Mouse (Mus musculus): Measurements from ENCODE around the gene Egln1.

Gene Egln1

DNA sequence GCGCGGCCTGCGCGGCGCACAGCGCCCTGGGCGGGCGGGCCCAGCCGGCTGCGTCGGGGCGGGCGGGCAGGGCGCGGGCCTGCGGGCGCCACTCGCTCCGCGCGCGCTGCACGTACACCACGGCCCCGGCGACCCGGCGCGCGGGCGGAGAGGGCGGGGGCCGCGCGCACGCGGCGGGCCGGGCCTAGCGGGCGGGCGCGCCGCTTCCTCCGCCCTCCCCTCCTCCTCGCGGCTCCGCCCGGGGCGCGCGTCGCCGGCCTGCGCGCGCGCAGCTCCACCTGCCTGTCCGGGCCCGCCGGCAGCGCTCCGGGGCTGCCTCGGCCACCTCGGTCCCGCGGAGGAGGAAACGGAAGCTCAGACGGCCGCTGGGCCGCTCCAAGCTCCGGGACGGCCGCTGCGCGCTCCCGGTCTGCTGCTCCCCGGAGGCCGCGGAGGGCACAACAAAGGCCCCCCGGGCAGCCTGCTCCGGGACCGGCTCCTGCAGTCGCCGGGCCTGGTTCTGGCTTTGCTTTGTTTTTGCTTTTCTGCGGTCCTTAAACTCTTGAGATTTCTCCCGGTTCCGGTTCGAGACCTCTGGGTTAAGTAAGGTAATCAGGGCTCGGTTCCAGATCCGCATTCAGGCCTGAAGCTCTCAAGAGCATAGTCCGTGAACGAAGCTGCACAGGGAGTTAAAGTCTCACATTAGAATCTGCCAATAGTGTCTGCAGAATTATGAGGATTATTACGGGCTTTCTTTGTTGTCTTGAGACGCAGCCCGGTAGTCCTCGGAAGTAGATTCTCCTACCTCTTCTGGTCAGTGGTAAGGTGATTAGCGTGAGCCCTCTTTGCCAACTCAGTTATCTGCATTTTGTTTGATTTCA, at the start of gene Egln1:
Egln1 (minus strand) TSS at position 116 of the 860 bp plus-strand sequence.
- peak; percentile 76 for DNase-seq (ENCODE audit: low read depth, low spot score)

DNA sequence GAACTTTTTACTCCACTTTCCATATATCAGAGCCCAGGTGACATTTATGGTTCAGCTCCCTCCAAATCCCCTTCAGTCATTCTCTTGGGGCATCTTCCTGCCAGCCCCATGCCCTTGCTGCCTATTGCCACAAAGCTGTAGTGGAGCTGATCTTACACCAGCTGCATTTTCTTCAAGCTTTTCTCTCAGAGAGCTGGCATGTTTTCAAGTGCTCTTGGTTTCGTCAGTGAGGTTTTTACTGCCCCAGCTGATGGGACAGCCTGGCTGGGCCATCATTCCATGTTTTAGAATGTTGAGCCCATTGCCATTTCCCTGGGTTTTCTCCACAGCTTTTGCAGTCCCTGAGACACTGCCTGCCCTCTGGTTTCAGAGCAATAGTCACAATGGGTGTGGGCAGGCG, 46.7 kb upstream of the Egln1 start:
- DNase-seq (ENCODE audit: low read depth, low spot score), result no peak

DNA sequence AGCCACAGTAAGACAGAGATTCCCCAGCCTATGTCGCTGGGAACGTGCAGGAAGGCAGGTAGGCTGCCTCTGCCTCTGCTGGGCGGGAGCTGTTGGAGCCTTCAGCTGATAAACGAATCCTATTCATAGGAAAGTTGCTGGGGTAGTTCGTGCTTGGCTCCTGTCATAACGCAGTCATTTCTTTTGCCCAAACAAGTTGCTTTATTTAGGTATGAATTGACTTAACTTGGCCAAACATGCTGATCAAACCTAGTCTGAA, 42.5 kb upstream of the Egln1 start:
- no peak for DNase-seq (ENCODE audit: low read depth, low spot score)

DNA sequence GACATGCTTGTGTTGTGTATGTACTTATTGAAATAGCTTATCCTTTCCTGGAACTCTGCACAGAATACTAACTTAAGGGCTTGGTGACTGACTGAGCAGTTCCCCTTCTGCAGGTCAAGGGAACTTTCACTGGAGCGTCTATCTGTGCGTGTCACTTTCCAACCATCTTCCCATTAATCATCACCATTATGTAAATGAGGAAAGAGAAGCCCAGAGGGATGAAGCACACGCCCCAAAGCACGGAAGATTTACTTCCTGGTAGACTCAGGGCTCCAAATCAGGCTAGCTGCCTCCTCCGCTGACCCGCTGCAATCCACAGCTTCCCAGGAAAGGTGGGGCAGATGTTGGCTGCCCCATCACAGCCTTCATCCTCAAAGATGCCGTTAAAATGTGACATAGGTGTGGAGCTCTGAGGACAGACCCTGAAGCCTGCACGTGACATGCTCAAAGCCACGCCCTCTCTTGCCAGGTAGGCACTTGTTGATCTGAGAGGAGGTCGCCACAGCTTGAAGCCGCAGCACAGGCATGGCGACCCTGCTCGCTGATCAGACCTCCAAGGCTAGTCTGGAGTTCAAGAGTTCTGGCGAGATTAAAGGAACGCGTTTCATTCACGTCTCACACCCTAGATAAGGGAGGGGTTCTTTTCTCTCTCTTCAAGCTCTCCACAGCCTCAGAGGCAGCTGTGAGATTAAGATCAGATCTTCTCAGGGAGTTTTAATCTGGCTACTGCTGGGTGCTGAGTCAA, 42.0 kb upstream of the Egln1 start:
- no peak for DNase-seq (ENCODE audit: low read depth, low spot score)

DNA sequence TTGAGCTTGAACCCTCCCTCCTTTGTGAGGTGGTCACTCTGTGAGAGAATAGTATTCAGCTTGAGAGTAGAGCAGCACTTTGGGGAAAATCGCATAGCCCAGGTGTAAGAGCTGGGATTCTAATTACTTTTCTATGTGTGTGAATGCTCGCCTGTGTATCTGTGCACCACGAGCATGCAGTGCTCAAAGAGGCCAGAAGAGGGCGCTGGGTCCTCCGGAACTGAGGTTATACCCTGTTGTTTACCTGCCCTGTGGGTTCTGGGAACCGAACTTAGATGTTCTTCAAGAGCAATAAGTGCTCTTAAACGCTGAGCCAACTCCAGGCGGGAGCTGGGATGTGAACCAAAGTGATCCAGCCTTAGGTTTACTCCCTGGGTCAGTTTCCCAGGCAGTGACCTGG, 31.7 kb upstream of the Egln1 start:
- DNase-seq (ENCODE audit: low read depth, low spot score), result no peak

DNA sequence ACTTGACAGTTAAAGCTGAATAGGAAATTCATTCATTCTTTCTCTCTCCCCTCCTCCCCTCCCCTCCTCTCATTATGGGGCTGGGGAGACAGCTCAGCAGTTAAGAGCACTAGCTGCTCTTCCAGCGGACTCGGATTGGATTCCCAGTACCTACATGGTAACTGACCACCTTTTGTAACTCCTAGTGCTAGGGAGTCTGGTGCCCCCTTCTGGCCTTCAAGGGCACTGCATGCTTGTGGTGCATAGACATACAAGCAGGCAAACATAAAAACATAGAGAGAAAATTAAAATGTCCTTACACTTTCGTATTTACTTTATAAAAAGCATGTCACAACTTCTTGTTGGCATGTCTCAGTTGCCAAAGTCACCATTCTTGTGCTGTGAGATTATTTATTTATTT, 30.9 kb upstream of the Egln1 start:
- DNase-seq (ENCODE audit: low read depth, low spot score), result no peak

DNA sequence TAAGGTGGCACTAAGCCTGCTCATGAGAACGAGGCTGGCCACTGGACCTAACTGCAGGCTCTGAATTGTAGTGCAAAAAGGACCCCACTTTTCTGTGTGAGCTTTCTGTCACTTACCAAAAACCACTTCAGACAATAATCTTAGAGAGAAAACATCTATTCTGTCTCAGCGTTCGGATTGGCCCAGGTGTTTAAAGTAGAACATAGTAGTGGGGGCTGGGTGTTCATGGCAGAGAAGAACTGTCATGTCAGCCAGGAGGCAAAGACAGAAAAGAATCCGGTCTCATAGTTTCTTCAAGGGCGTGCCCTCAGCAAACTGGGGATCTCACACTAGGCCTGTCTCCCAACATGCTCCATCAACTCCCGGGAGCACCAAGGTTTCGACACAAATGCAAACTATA, 28.9 kb upstream of the Egln1 start:
- no peak for DNase-seq (ENCODE audit: low read depth, low spot score)

DNA sequence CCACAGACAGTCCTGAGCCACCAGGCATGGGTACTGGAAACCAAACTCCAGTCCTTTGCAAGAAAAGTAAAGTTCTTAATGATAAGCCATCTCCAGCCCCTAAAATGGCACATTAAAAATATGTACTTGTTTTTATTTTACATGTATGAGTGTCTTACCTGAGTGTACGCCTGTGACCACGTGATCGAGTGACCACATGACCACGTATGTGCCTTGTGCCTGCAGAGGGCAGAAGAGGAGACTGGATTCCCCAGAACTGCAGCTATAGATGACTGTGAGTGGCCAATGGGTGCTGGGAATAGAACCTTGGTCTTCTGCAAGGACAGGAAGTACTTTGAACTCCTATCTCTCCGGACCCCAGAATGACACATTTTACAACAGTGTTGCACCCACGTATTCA, 27.1 kb upstream of the Egln1 start:
- DNase-seq (ENCODE audit: low read depth, low spot score), result no peak

DNA sequence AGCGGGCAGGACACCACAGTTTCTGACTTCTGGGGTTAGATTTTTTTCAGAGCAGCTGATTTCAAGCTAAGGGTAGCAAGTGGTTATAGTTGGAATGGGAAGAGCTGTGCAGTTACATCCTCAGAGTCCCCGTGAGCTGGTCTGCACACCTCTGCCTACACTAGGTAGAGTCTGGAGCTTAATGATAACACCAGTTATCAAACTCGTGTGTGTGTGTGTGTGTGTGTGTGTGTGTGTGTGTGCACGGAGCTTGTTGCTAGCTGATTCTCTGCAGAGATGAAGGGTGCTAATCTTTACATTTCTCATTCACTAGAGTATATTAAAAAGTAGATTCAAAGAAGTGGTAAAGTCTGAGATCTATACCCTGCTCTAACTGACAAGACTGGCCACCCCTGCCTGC, 25.1 kb upstream of the Egln1 start:
- no peak for DNase-seq (ENCODE audit: low read depth, low spot score)

DNA sequence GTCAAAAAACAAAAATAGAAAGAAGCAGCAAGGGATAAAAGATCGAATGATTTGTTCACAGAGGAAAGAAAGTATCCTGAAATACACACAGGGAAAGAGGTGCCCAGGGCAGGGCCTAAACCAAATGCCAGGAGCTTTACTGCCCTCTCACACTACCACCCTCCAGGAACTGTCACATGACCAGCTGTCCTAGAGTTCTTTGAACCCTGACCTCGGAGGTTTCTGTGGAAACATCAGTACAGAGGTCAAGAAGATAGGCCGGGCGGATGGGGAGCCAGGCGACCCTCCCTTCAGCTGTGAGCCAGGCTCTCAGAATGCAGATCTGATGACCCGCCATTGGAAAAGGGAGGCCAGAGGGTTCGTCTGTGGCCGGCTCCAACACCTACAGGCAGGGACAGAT, 24.1 kb upstream of the Egln1 start:
- DNase-seq (ENCODE audit: low read depth, low spot score), result no peak

DNA sequence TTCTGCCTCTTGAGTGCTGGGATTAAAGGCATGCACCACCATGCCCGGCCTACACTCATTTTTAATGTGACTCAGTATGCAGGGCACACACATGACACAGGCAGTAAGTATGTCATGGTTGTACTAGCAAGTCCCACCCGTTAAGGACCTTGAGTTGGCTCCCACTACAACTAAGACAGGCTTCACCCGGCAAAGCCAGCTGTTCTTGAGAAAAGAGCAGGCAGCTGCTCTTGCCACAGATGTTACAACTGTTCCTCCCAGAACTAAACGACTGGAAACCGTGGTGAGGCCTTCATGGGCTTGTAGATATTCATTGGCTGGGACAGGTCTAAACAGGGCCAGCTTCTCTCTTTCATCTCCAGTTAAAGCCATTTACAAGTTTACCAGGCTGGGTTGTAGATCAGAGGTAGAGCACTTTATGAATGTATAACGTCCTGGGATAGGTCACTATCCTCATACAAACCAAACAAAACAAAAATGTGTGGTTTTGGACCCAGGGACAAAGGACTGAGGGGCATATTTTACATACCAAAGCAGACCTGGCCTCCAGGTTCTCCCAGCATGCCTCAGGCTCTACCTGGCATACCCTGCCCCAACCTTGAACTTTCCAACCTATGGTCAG, 21.3 kb upstream of the Egln1 start:
- no peak for DNase-seq (ENCODE audit: low read depth, low spot score)

DNA sequence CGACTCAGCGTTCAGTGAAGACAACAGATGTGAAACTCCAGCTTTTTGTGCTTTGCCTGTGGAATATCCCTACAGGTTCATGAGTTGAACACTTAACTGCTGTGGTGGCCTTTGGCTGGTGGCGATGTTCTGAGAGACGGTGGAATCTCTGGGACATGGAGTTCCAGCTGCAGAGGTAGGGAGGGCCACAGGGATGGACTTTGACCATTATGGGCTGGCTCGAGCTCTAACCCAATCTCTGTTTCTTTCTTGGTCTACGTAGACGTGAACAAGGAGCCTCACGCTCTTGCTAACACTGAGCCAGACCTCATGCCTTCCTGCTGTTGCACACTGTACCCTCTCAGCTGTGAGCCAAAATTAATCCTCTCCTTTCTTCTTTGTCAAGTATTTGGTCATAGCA, 15.8 kb upstream of the Egln1 start:
- no peak for DNase-seq (ENCODE audit: low read depth, low spot score)

DNA sequence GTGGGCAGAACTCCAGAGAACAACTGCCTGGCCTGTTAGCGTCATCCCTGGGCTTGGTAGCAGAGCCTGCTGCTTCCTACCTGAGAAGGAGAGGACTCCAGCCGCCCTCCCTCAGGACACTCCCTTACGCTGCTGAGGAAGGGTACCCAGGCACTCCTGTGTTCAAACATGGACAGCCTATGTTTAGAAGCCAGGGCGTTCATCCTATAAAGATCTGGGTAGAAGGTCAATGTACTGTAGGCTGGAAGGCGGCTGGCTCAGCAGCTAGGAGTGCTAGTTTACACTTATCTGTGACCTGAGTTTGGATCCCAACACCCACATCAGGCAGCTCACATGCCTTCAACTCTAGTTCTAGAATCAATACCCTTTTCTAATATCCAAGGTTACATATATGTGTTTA, 14.1 kb upstream of the Egln1 start:
- no peak for DNase-seq (ENCODE audit: low read depth, low spot score)

DNA sequence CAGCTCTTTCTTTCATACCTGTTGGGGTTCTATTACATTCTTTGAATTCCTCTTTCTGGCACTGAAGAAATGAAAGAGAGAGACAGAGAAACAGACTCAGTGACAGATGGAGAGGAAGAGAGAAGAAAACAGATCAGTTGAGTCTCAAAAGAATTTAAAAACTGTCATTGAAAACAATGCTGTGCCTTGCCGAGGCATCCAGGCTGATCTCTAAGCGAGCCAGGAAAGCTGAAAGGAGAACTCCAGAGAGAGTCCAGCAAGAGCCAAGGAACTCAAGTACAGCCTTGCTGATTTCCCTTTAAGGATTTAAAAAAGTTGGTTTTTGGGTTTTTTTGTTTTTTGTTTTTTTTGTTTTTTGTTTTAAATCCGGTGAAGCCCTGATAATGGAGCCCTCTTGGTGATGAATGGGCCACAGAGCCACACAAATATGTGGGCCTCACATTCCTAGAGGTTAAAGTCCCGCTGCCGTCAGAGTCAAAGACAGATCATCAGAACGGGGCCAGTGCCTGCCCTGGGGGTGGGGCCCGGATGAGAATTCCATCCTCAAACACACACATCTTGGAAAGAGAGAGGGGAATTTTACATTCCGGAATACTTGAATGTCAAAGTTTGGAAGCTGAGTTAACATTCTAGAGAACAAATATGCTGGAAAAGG, 11.2 kb upstream of the Egln1 start:
- DNase-seq (ENCODE audit: low read depth, low spot score), result no peak

DNA sequence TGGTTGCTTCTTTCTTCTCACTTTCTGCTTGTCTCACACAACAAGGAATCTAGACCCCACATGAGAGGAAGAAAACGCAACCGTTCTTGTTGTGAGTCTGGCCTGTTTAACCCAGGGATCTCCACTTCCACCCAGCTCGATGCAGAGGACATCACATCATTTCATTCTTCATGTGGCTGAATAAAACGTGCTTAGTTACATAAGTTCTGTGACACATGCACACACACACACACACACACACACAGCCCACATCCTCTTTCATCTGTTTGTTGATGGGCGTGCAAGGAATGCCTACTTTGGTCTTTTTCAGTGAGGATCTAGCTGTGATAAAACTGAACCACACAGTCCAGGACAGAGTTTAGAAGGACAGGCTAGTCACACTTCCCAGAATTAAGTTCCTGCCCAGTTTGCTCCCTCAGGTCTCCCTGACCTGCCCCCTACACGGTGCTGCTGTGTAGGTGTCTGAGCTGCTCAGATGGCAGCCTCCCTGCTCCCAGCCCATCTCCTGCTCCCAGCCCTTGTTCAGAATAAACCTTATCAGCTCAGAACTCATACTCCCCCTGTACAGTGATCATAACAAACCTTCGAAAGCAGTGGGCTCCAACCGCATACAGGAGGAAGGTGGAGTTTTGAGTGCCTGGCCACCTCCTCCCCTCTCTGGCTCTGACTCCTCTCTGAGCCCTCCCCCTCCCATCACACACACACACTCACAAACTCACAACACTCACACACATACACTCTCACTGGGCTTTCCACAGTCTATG, 10.5 kb upstream of the Egln1 start:
- DNase-seq (ENCODE audit: low read depth, low spot score), result no peak

DNA sequence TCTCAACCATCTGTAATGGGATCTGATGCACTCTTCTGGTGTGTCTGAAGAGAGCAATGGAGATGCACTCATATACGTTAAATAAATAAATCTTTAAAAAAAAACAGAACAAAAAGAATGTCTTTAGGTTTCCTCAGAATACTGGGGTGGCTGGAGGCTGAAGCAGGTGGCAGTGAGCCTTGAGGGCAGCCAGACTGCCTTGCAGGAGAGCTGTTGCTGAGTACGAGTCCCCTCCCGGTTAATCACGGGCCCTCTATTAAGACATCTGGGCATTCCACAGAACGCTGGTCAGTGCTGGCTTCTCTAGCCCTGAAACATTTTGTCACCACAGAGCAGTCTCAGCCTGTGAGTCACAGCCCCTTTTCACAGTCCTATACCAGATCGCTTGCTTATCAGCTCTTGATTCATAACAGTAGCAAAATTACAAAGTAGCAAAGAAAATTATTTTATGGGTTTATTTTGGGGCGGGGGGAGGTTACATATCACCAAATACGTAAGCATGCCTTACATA, 5.5 kb upstream of the Egln1 start:
- DNase-seq (ENCODE audit: low read depth, low spot score), result no peak

DNA sequence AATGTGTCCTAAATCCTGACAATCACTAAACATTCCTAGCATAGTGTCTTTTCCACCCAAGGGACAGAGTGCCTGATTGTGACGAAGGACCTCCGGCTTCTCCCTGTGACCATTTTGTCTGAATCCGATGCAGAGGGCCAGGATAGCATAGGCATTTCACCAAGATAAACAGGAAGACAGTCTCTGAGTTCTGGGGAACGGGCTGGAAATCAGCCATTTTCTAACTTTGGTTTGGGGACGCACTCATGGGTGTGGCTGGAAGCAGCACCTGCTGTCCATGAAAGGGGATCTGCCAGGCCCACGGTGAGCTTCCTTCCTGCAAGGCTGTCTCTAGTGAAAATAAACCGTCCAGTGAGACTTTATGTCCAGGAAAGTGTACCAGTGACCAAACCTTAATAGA, 4.1 kb upstream of the Egln1 start:
- DNase-seq (ENCODE audit: low read depth, low spot score), result no peak

DNA sequence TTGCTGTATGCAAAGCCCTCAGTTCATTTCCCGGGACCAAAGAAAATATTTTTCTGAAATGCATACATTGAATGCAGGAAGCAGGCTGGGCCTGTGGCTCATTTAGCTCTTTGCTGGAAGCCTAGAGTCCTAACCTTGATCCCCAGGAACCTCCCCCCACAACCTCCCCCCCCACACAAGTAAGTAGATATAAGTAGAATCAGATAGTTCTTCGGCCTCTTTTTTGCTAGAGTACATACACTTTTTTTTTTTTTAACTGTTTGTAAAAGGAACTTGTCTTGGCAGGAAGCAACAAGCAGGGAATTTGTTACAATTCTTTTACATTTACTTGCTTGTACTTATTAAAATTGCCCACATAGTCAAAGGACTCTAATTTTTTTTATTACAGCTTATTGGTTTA, 1.7 kb upstream of the Egln1 start:
- DNase-seq (ENCODE audit: low read depth, low spot score), result no peak

DNA sequence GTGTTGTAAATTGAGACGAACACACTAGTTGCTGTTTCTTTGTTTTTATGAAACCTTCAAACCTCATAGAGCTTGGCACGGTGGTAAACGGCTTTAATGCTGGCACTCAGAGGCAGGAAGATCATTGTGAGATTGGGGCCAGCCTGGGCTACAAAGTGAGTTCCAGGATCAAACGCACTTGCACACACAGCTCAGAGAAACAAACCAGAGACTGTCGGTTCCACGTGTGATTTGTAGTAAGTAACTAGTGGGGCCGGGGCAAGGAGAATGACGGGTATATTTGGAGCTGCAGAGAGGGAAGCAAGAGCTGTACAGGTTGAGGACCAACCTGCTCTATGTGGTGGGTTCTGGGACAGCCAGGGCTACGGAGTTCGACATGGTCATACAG, 939 bp upstream of the Egln1 start:
- no peak for DNase-seq (ENCODE audit: low read depth, low spot score)

DNA sequence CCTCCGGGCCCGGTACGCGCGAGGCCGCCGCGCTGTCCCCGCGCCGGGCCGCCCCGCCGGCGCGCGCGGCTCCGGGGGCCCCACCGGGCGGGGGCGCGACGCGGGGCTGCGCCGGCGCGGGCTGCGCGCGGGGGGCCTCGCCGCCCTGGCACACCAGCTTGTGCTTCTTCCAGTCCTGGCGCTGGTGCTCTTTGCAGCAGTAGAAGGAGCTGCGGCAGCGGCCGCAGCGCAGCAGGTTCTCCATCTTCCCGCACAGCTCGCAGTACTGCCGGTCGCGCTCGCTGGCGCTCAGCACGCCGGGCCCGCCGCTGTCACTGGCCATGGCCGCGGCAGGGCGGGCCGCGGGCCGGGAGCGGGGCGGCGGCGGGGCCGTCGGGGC, 402 bp downstream of the Egln1 start:
- no peak for DNase-seq (ENCODE audit: low read depth, low spot score)

DNA sequence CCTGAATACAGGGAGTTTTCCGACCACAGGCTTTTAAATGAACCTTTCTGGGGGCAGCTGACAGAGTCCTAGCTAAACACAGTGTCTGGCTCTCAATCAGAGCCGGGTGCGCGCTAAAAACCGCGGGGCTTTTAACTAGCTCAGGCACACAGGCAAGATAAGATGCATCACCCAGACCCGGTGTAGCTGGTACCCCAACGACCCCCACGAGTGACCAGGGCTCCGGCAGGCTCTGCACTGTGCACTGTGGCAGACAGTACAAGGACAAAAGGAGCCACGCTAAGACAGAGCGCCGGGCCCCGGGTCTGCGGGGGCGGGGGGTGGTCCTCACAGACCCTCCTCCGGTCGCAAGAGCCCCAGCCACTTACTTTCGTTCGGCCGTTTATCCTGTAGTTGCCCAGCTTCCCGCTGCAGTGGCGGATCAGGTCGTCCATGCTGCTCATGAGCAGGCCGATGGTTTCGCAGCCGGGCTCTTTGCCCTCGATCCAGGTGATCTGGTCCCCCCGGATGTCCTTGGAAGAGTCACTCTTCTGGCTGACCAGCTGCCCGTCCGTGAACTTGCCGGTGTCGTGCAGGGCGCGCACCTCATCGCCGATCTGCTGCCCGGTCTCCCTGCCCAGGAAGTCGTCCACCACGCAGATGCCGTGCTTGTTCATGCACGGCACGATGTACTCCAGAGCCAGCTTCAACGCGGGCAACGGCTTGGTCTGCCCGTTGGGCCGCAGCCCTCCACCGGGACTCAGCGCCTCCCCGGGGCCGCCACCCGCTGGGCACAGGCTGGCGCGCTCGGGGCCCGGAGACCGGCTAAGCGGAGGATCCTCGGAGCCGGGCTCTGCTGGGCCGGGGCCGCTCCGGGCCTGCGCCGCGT, 1.0 kb downstream of the Egln1 start:
- DNase-seq (ENCODE audit: low read depth, low spot score), result no peak

All from forelimb bud, embryonic 11.5 days (tissue).